Mouse (Mus musculus) ES-E14 (cell line): ENCODE data around the gene Mettl17.
"Not testable (repeated sequence)": the region's sequence is repeated elsewhere in the genome, so short reads cannot be mapped to it uniquely, and the experiment has no call there.

Source experiments
- CHD2 ChIP-seq: IDR thresholded peaks from 2 replicates; pipeline ENCODE4 v1.6.1; 2014; ENCODE audit warnings: mild to moderate bottlenecking, low read depth, low read length, inconsistent platforms
- HCFC1 ChIP-seq: IDR thresholded peaks from 2 replicates; pipeline ENCODE4 v1.6.1; 2012; ENCODE audit warnings: low read length, inconsistent platforms, borderline replicate concordance; ENCODE audit not compliant: insufficient read depth
- MAFK ChIP-seq: IDR thresholded peaks from 2 replicates; pipeline ENCODE4 v1.6.1; 2014; ENCODE audit warnings: mild to moderate bottlenecking, low read depth, low read length, inconsistent platforms; ENCODE audit not compliant: insufficient read depth
- ZC3H11A ChIP-seq: IDR thresholded peaks from 2 replicates; pipeline ENCODE4 v1.6.1; 2012; ENCODE audit warnings: low read depth, mild to moderate bottlenecking, inconsistent platforms, low read length, borderline replicate concordance
- ZNF384 ChIP-seq: IDR thresholded peaks from 2 replicates; pipeline ENCODE4 v1.6.1; 2012; ENCODE audit warnings: low read depth, low read length, inconsistent platforms

GRCm38 (mm10) chr14:51855280-51855679, 29.4 kb upstream of the Mettl17 start:
- TF ChIP-seq ZC3H11A, ZNF384, CHD2, MAFK, HCFC1: not testable (repeated sequence)
